Mouse (Mus musculus) erythroblast, embryonic 14.5 days (primary cell): ENCODE results near the gene Moxd1.

Experiments used
- GATA1 ChIP-seq: IDR thresholded peaks from 2 replicates; pipeline ENCODE4 v1.6.1; 2012; ENCODE audit warnings: low read length, inconsistent platforms, mixed read lengths
- TAL1 ChIP-seq: IDR thresholded peaks from 3 replicates; pipeline ENCODE4 v1.6.1; 2012; ENCODE audit warnings: low read length, inconsistent platforms, mixed read lengths

DNA sequence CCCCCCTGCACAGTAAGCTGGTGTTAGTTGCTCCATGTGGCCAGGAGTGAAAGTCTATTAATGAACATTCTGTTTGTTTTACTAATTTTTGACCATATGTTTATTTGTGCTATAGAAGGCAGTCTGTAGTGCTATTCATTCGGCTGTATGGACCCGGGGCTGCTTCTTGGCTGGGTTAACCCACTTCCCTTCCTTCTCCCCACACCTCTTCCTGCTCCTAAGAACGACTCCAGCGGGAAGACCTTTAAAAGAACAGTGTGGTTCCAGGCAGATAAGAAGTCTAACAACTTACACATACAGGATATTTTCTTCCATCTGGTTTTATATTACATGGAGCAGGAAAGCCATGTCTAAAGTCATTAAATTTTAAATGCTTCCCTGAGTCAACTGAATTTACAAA is 73.3 kb downstream of the Moxd1 start:
- TF ChIP-seq GATA1 (no peak), TAL1 (no peak)
